Mouse (Mus musculus) heart, adult 18-20 months (tissue): ENCODE results near the gene Nr4a2. TPM values are rescaled to one million over a fixed set of nuclear protein-coding genes. Genes with fewer than 3 reads are reported as not detected.

Experiments
- DNase-seq, 2 experiments: peaks; one replicate each; pipeline ENCODE4 v3.0.0; 2021 to 2022; ENCODE audit warnings: mixed read lengths in 1 of 2
- total RNA-seq, 2 experiments: library from RNA; stranded (reverse); gene quantifications; 2 replicates each; pipeline ENCODE4 v1.2.3; 2021

Nr4a2 gene
- total RNA-seq, 2 experiments from 2014 or later, result 1.7 TPM

- no peak for DNase-seq
These were observed 11.8 kb downstream of the Nr4a2 start for GRCm38 (mm10) chr2:57111791-57112538.

- DNase-seq, result no peak
These were observed 12.6 kb downstream of the Nr4a2 start for GRCm38 (mm10) chr2:57111011-57111790.

GRCm38 (mm10) chr2:57110401-57110800 is 13.4 kb downstream of the Nr4a2 start:
- DNase-seq, result no peak

- no peak for DNase-seq
These were observed 13.9 kb downstream of the Nr4a2 start for GRCm38 (mm10) chr2:57109926-57110325.

- no peak for DNase-seq
These were observed 14.5 kb downstream of the Nr4a2 start for GRCm38 (mm10) chr2:57109301-57109700.

GRCm38 (mm10) chr2:57108349-57108930 is 15.4 kb downstream of the Nr4a2 start:
- no peak for DNase-seq

GRCm38 (mm10) chr2:57105401-57105800 is 18.4 kb downstream of the Nr4a2 start:
- DNase-seq, result no peak

- DNase-seq, result no peak
These were observed 19.1 kb downstream of the Nr4a2 start for GRCm38 (mm10) chr2:57104731-57105130.

- DNase-seq, result no peak
These were observed 19.8 kb downstream of the Nr4a2 start for GRCm38 (mm10) chr2:57103845-57104660.

GRCm38 (mm10) chr2:57102856-57103844 is 20.7 kb downstream of the Nr4a2 start:
- no peak for DNase-seq

GRCm38 (mm10) chr2:57102091-57102855 is 21.5 kb downstream of the Nr4a2 start:
- DNase-seq, result peak; percentile 42 to 55

- no peak for DNase-seq
These were observed 23.6 kb downstream of the Nr4a2 start for GRCm38 (mm10) chr2:57100241-57100640.

GRCm38 (mm10) chr2:57072452-57072851 is 51.4 kb downstream of the Nr4a2 start:
- DNase-seq, result no peak

DNA sequence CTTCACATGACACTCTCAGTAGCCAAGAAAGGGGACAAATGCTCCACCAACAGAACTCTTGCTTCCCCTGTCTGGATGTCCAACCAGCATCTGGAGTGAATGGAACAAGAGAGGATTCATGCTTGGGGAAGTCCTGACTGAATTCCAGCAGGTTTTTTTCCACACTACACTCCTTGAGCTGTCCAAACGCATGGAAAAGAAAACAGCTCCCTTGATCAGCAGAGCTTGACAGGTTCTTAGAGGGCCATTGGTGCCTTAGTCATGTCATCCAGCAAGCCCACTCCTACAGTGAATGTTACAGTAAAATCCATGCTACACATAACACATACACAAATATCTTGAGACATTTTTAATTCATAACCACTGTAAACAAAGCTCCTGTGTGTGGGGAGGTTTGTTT is 60.3 kb downstream of the Nr4a2 start:
- no peak for DNase-seq

Other genes starting within 250 kb of the Nr4a2 start
- 10 to 100 TPM; 15.5 to 32.6 TPM for gene Gpd2, start 113.6 kb upstream of the Nr4a2 start, total RNA-seq